Mouse (Mus musculus) adrenal gland, adult 18-20 months (tissue): ENCODE measurements around the gene Myo3b. TPM values are rescaled to one million over a fixed set of nuclear protein-coding genes. Genes with fewer than 3 reads are reported as not detected.

Source experiments
- DNase-seq, 2 experiments: peaks; one replicate each; pipeline ENCODE4 v3.0.0; 2021 to 2022; ENCODE audit warnings: low spot score in 2 of 2
- total RNA-seq, 2 experiments: library from RNA; stranded (reverse); gene quantifications; 1 replicate in 1 of 2; 2 replicates in 1 of 2; pipeline ENCODE4 v1.2.3; 2021

Myo3b gene
- total RNA-seq, 2 experiments from 2014 or later = not detected

- DNase-seq = no peak
Observed at GRCm38 (mm10) chr2:70347511-70347910, 308.6 kb downstream of the Myo3b start.

- DNase-seq = no peak
Observed at GRCm38 (mm10) chr2:70348793-70349553, 310.0 kb downstream of the Myo3b start.

GRCm38 (mm10) chr2:70352435-70353165 lies 313.7 kb downstream of the Myo3b start:
- no peak for DNase-seq

- DNase-seq = no peak
Observed at GRCm38 (mm10) chr2:70354056-70354455, 315.1 kb downstream of the Myo3b start.

- DNase-seq = no peak
Observed at GRCm38 (mm10) chr2:70355026-70355425, 316.1 kb downstream of the Myo3b start.

GRCm38 (mm10) chr2:70369421-70369820 lies 330.5 kb downstream of the Myo3b start:
- no peak for DNase-seq

GRCm38 (mm10) chr2:70379341-70379740 lies 340.4 kb downstream of the Myo3b start:
- no peak for DNase-seq

- no peak for DNase-seq
Observed at GRCm38 (mm10) chr2:70379939-70380338, 341.0 kb downstream of the Myo3b start.

- DNase-seq = no peak
Observed at GRCm38 (mm10) chr2:70388645-70389044, 349.7 kb downstream of the Myo3b start.

GRCm38 (mm10) chr2:70389162-70389561 lies 350.2 kb downstream of the Myo3b start:
- no peak for DNase-seq

- no peak for DNase-seq
Observed at GRCm38 (mm10) chr2:70397734-70398276, 358.9 kb downstream of the Myo3b start.

GRCm38 (mm10) chr2:70399441-70400115 lies 360.7 kb downstream of the Myo3b start:
- DNase-seq = no peak

- no peak for DNase-seq
Observed at GRCm38 (mm10) chr2:70400321-70400720, 361.4 kb downstream of the Myo3b start.

- DNase-seq = no peak
Observed at GRCm38 (mm10) chr2:70404301-70404700, 365.4 kb downstream of the Myo3b start.

GRCm38 (mm10) chr2:70406846-70407245 lies 367.9 kb downstream of the Myo3b start:
- no peak for DNase-seq

- no peak for DNase-seq
Observed at GRCm38 (mm10) chr2:70407729-70408128, 368.8 kb downstream of the Myo3b start.

GRCm38 (mm10) chr2:70410298-70410885 lies 371.5 kb downstream of the Myo3b start:
- DNase-seq = no peak

GRCm38 (mm10) chr2:70412315-70412714 lies 373.4 kb downstream of the Myo3b start:
- DNase-seq = no peak

GRCm38 (mm10) chr2:70414386-70414785 lies 375.5 kb downstream of the Myo3b start:
- no peak for DNase-seq

- no peak for DNase-seq
Observed at GRCm38 (mm10) chr2:70415521-70415920, 376.6 kb downstream of the Myo3b start.

GRCm38 (mm10) chr2:70419336-70419735 lies 380.4 kb downstream of the Myo3b start:
- no peak for DNase-seq
